Mouse (Mus musculus): ENCODE data around the gene Gsta3. TPM values are rescaled to one million over a fixed set of nuclear protein-coding genes. Genes with fewer than 3 reads are reported as not detected.
"Not testable (repeated sequence)": the region's sequence is repeated elsewhere in the genome, so short reads cannot be mapped to it uniquely, and the experiment has no call there.

The Gsta3 gene
- polyA plus RNA-seq, 1 experiment: 0.30 TPM

DNA sequence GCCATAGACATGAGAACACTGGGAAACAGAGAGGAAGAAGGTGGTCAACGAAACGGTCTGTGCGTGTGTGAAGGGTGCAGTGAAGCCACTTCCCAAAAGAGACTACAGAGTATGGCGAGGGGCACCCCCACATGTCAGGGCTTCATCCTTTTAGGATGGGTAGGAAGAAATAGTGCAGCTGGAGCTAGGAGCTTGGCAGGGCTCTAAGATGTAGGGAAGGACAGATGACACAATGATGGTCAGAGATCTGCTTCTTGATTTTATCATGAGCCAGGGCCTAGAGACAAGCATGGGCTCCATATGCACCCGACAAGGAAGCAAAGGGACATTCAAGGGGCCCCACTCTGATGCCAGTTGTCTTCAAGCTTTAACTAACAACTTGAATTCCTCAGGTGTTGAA lies 22.0 kb downstream of the Gsta3 start:
- H3ac ChIP-seq (ENCODE audit: control insufficient read depth, insufficient read length): no peak overlapping the region
- no peak for TF ChIP-seq TCF12 (IDR thresholded peaks at IDR 0.05; ENCODE audit: insufficient read depth, poor library complexity, severe bottlenecking)
- TF ChIP-seq USF1 (IDR thresholded peaks at IDR 0.05; ENCODE audit: low read depth): no peak
- no peak for TF ChIP-seq MYOG (IDR thresholded peaks at IDR 0.05; ENCODE audit: control insufficient read depth in 1 of 3, insufficient read depth in 1 of 3, insufficient read length in 2 of 3, low read depth in 2 of 3)
- no peak for TF ChIP-seq REST (IDR thresholded peaks at IDR 0.05; ENCODE audit: insufficient read depth, insufficient read length)
- no peak for TF ChIP-seq CEBPB (IDR thresholded peaks at IDR 0.05; ENCODE audit: insufficient read depth, poor library complexity, severe bottlenecking)
- no peak for TF ChIP-seq POLR2AphosphoS2 (IDR thresholded peaks at IDR 0.05; ENCODE audit: insufficient read length, low read depth)
- TF ChIP-seq MYOD1 (IDR thresholded peaks at IDR 0.05; ENCODE audit: control insufficient read depth in 1 of 3, insufficient read length in 2 of 3, low read depth in 2 of 3): no peak
- no peak for TF ChIP-seq POLR2A (IDR thresholded peaks at IDR 0.05; ENCODE audit: insufficient read length, low read depth)
- no peak for TF ChIP-seq TCF3 (IDR thresholded peaks at IDR 0.05; ENCODE audit: insufficient read length, low read depth)
- TF ChIP-seq E2F4 (IDR thresholded peaks at IDR 0.05; ENCODE audit: insufficient read depth): no peak
- no peak for TF ChIP-seq MAX (IDR thresholded peaks at IDR 0.05; ENCODE audit: low read depth)
- TF ChIP-seq SRF (IDR thresholded peaks at IDR 0.05; ENCODE audit: control insufficient read depth, insufficient read length, low read depth): no peak
- H3K79me2 ChIP-seq (ENCODE audit: control insufficient read depth, insufficient read depth): no peaks in the 10 kb centered on the region
- H3K4me2 ChIP-seq (ENCODE audit: low read depth): no peak overlapping the region
- H3K27me3 ChIP-seq (ENCODE audit: control insufficient read depth, insufficient read depth, insufficient read length): no peaks in the 10 kb centered on the region
- H3K4me3 ChIP-seq: no peak overlapping the region
- no peaks in the 10 kb centered on the region for H3K36me3 ChIP-seq (ENCODE audit: control insufficient read depth, insufficient read depth)

DNA sequence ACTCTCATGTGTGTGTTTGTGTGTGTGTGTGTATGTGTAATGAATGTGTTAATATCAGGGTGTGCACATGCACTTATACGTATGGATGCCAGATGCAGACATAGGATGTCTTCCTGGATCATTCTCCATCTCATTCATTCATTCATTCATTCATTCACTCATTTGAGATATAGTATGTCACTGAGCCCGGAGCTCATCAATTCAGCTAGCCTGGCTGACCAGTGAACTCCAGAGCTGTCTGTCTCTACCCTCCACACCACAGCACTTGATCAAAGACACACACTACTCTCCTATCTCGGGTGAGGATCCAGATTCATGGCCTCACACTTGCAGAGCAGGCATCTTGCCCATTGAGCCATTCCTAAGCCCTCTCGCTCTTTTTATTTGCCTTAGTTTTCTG lies 23.6 kb downstream of the Gsta3 start:
- TF ChIP-seq USF1 (IDR thresholded peaks at IDR 0.05; ENCODE audit: low read depth): no peak
- no peak for TF ChIP-seq CEBPB (IDR thresholded peaks at IDR 0.05; ENCODE audit: insufficient read depth, poor library complexity, severe bottlenecking)
- H3K79me2 ChIP-seq (ENCODE audit: control insufficient read depth, insufficient read depth): no peaks in the 10 kb centered on the region
- no peaks in the 10 kb centered on the region for H3K27me3 ChIP-seq (ENCODE audit: control insufficient read depth, insufficient read depth, insufficient read length)
- H3K4me2 ChIP-seq (ENCODE audit: low read depth): no peak overlapping the region
- H3K36me3 ChIP-seq (ENCODE audit: control insufficient read depth, insufficient read depth): no peaks in the 10 kb centered on the region
- no peak overlapping the region for H3ac ChIP-seq (ENCODE audit: control insufficient read depth, insufficient read length)
- H3K4me3 ChIP-seq: no peak overlapping the region

DNA sequence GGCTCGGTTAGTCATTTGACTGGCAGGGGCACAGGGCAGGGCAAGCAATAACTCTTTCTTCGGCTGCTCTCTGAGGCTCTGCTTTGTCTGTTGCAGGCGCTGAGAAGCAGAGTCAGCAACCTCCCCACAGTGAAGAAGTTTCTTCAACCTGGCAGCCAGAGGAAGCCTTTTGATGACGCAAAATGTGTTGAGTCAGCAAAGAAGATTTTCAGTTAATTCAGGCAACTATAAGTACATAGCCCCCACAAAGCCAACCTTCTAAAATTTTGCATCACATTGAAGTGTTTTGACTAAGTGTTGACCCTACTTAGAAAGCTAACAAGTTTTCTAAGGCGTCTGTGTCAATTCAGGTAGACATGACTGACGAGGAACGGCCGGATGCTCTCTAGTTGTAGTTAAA lies 24.4 kb downstream of the Gsta3 start:
- Histone ChIP-seq H3K36me3 (ENCODE audit: control insufficient read depth, insufficient read depth) (no peaks in the 10 kb centered on the region), H3K79me2 (ENCODE audit: control insufficient read depth, insufficient read depth) (no peaks in the 10 kb centered on the region), H3ac (ENCODE audit: control insufficient read depth, insufficient read length) (no peak overlapping the region), H3K4me3 (no peak overlapping the region), H3K27me3 (ENCODE audit: control insufficient read depth, insufficient read depth, insufficient read length) (no peaks in the 10 kb centered on the region), H3K4me2 (ENCODE audit: low read depth) (no peak overlapping the region)
- no peak for TF ChIP-seq CEBPB (IDR thresholded peaks at IDR 0.05; ENCODE audit: insufficient read depth, poor library complexity, severe bottlenecking)
- no peak for TF ChIP-seq MYOD1 (IDR thresholded peaks at IDR 0.05; ENCODE audit: control insufficient read depth in 1 of 3, insufficient read length in 2 of 3, low read depth in 2 of 3)
- TF ChIP-seq MAX (IDR thresholded peaks at IDR 0.05; ENCODE audit: low read depth): no peak
- TF ChIP-seq POLR2A (IDR thresholded peaks at IDR 0.05; ENCODE audit: insufficient read length, low read depth): no peak

DNA sequence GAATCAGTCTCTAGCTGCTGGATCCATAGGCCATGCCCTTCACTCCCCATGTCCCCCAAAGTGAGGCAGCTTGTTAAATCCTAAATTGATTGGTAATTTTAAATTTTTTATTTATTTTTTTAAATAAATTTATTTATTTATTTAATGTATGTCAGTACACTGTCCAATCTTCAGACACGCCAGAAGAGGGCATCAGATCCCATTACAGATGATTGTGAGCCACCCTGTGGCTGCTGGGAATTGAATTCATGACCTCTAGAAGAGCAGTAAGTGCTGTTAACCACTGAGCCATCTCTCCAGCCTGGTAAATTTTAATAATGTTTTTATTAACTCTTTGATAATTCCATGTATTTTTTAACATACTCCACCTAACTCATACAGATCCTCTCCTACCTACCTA lies 26.4 kb downstream of the Gsta3 start:
- H3K4me2 ChIP-seq (ENCODE audit: low read depth): no peak overlapping the region
- no peaks in the 10 kb centered on the region for H3K36me3 ChIP-seq (ENCODE audit: control insufficient read depth, insufficient read depth)
- no peak overlapping the region for H3K4me3 ChIP-seq
- no peak for TF ChIP-seq MYOG (IDR thresholded peaks at IDR 0.05; ENCODE audit: control insufficient read depth in 1 of 3, insufficient read depth in 1 of 3, insufficient read length in 2 of 3, low read depth in 2 of 3)
- TF ChIP-seq TCF3 (IDR thresholded peaks at IDR 0.05; ENCODE audit: insufficient read length, low read depth): no peak
- TF ChIP-seq POLR2A (IDR thresholded peaks at IDR 0.05; ENCODE audit: insufficient read length, low read depth): no peak
- TF ChIP-seq CEBPB (IDR thresholded peaks at IDR 0.05; ENCODE audit: insufficient read depth, poor library complexity, severe bottlenecking): no peak
- no peak for TF ChIP-seq POLR2AphosphoS2 (IDR thresholded peaks at IDR 0.05; ENCODE audit: insufficient read length, low read depth)
- no peak for TF ChIP-seq MYOD1 (IDR thresholded peaks at IDR 0.05; ENCODE audit: control insufficient read depth in 1 of 3, insufficient read length in 2 of 3, low read depth in 2 of 3)
- TF ChIP-seq REST (IDR thresholded peaks at IDR 0.05; ENCODE audit: insufficient read depth, insufficient read length): no peak
- TF ChIP-seq MAX (IDR thresholded peaks at IDR 0.05; ENCODE audit: low read depth): no peak
- no peak for TF ChIP-seq SRF (IDR thresholded peaks at IDR 0.05; ENCODE audit: control insufficient read depth, insufficient read length, low read depth)
- no peaks in the 10 kb centered on the region for H3K27me3 ChIP-seq (ENCODE audit: control insufficient read depth, insufficient read depth, insufficient read length)
- H3K79me2 ChIP-seq (ENCODE audit: control insufficient read depth, insufficient read depth): no peaks in the 10 kb centered on the region
- H3ac ChIP-seq (ENCODE audit: control insufficient read depth, insufficient read length): no peak overlapping the region

DNA sequence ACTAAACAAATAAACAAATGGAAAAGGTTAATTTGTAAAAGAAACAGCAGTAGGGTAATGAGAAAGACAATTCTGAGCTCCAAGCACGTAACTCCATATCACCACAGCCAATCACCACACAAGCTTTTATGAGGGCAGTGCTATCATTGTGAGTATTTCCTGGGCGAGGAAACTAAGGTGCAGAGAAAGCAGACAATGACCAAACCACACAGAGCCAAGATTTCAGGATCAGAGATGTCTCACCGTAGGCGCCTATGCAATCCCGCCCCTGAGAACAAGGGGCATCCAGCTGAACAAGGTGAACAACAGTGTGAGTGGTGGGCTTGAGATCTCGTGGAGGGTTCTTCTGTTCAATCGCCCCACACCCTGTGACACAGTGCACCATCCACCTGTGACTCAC lies 27.1 kb downstream of the Gsta3 start:
- not testable (repeated sequence) for H3K4me2 ChIP-seq (ENCODE audit: low read depth); H3K4me3 ChIP-seq

More for the DNA sequence above, 27.1 kb downstream of the Gsta3 start:
- H3K36me3 ChIP-seq (ENCODE audit: control insufficient read depth, insufficient read depth); H3K27me3 ChIP-seq (ENCODE audit: control insufficient read depth, insufficient read depth, insufficient read length); H3ac ChIP-seq (ENCODE audit: control insufficient read depth, insufficient read length); H3K79me2 ChIP-seq (ENCODE audit: control insufficient read depth, insufficient read depth): not testable (repeated sequence)

All from myocyte (in vitro differentiated cells).